Mouse (Mus musculus): Measurements from ENCODE around the gene Tarbp2.
A peak's percentile ranks its signal among the peaks of the same experiment; 100 is the strongest.

DNA sequence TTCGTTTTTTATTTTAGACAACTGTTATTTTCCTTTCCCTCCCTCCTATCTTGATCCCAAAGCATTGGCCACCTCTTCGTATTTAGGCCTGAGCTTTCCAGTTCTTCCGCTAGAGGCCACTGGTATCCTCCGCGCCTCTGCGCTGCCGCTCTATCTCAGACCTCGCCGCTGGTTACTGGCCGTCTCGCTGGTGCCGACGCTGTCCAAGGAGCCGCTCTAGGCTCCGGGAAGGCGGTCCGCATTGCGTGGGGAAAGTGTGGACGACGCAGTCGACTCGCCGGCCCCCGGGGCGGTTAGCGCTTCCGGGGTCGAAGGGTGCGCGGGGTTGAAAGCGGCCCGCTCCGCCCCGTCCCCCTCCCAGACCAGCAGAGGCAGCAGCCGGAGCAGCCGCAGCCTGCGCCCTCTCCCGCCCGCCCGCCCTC, 47.8 kb upstream of the Tarbp2 start, which contains the start of gene Pcbp2:
- TF ChIP-seq EP300 (IDR thresholded peaks at IDR 0.05; ENCODE audit: insufficient read depth, low read depth, low read length) (0 out of 2 replicates have a peak, but pooled peaks have one; percentile 38), POLR2A (IDR thresholded peaks at IDR 0.05; ENCODE audit: insufficient read depth, low read length) (peak; percentile 22)
